Mouse (Mus musculus) heart, embryonic 16.5 days (tissue): ENCODE measurements at regions not wholly inside any gene's neighbourhood (a gene's known extent, or its start where the extent isn't known, plus 50 kb on each side); places are given as distances from the start of the nearest gene placed in this dataset.
"Not testable (repeated sequence)": the region's sequence is repeated elsewhere in the genome, so short reads cannot be mapped to it uniquely, and the experiment has no call there.

Source experiments
- ATAC-seq: fragments of 200-750 bp; cut with Nextera tagmentation; replicated peaks from 2 replicates; pipeline ENCODE4 v1.8.0; 2017; ENCODE audit warnings: moderate number of reproducible peaks; ENCODE audit not compliant: insufficient read depth, low FRiP score; ENCODE audit errors: extremely low read depth
- H3K27ac ChIP-seq: fragments of 300-500 bp; sonication (generic); 2 replicates; pipeline ENCODE4 v1.5.1; 2014; ENCODE audit warnings: mild to moderate bottlenecking, low read length, control low read depth, moderate library complexity
- H3K27me3 ChIP-seq: fragments of 300-500 bp; sonication (generic); 2 replicates; pipeline ENCODE4 v1.6.1; 2014; ENCODE audit warnings: low read length, mixed read lengths; ENCODE audit not compliant: control insufficient read depth, insufficient read depth
- H3K36me3 ChIP-seq: fragments of 300-500 bp; sonication (generic); 2 replicates; pipeline ENCODE4 v1.6.1; 2014; ENCODE audit not compliant: control insufficient read depth, insufficient read depth
- H3K4me1 ChIP-seq: fragments of 300-500 bp; sonication (generic); 2 replicates; pipeline ENCODE4 v1.6.1; 2014; ENCODE audit warnings: low read length, mixed read lengths; ENCODE audit not compliant: control insufficient read depth, insufficient read depth
- H3K4me2 ChIP-seq: fragments of 300-500 bp; sonication (generic); 2 replicates; pipeline ENCODE4 v1.6.1; 2014; ENCODE audit warnings: low read depth, mild to moderate bottlenecking, control low read depth, low read length
- H3K4me3 ChIP-seq: fragments of 300-500 bp; sonication (generic); 2 replicates; pipeline ENCODE4 v1.5.1; 2014; ENCODE audit warnings: mild to moderate bottlenecking, control low read depth, low read length
- H3K9ac ChIP-seq: fragments of 300-500 bp; sonication (generic); 2 replicates; pipeline ENCODE4 v1.6.1; 2014; ENCODE audit warnings: low read length, control low read depth
- H3K9me3 ChIP-seq: fragments of 300-500 bp; sonication (generic); replicated peaks from 2 replicates; pipeline ENCODE4 v1.6.1; 2016; ENCODE audit warnings: low read length; ENCODE audit not compliant: control insufficient read depth
- WGBS: fragments of 180-500 bp; shearing (Covaris S2); extraction: QIAGEN DNeasy Blood & Tissue Kit; methylation state at CpG from one replicate; pipeline ENCODE4 v1.1.7; 2014; 5-methylcytosine and 5-hydroxymethylcytosine counted together

DNA sequence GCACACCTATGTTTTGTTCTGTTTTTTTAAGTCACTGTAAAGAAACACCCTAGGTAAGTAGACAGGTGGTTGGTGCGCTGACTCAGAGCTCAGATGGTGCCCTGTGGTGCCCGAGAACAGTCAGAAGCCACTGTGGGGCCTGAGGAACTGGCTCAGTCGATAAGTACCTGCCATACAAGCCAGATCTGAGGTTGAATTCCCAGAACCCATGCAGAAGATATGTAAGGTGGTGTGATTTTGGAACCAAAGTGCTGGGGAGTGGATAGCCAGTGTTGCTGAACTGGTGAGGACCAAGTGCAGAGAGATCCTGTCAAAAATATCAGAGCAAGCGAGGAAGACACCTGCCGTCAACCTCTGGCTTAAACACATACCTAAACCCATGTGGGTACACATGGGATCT is 65.4 kb downstream of the Chst1 start:
- H3K4me1 ChIP-seq = no peaks in the 10 kb centered on the region
- H3K4me2 ChIP-seq = no peak overlapping the region
- no peak for ATAC-seq
- no peaks in the 10 kb centered on the region for H3K36me3 ChIP-seq
- no peak overlapping the region for H3K9ac ChIP-seq
- no peak overlapping the region for H3K27ac ChIP-seq
- no peak overlapping the region for H3K4me3 ChIP-seq
- no peaks in the 10 kb centered on the region for H3K9me3 ChIP-seq
- H3K27me3 ChIP-seq = no peaks in the 10 kb centered on the region
- 66% methylated on average over 5 of the region's 5 CpGs for WGBS

GRCm38 (mm10) chr2:92667192-92667591 is 67.7 kb downstream of the Chst1 start:
- no peak for ATAC-seq
- Histone ChIP-seq H3K4me2 (no peak overlapping the region), H3K36me3 (no peaks in the 10 kb centered on the region), H3K9me3 (no peaks in the 10 kb centered on the region), H3K4me1 (no peaks in the 10 kb centered on the region), H3K9ac (no peak overlapping the region), H3K4me3 (no peak overlapping the region), H3K27me3 (no peaks in the 10 kb centered on the region), H3K27ac (no peak overlapping the region)
- 61% methylated on average over 1 of the region's 1 CpGs for WGBS

- WGBS = 52% methylated on average over 6 of the region's 6 CpGs
Measured at GRCm38 (mm10) chr2:92667756-92668155, 68.2 kb downstream of the Chst1 start.

DNA sequence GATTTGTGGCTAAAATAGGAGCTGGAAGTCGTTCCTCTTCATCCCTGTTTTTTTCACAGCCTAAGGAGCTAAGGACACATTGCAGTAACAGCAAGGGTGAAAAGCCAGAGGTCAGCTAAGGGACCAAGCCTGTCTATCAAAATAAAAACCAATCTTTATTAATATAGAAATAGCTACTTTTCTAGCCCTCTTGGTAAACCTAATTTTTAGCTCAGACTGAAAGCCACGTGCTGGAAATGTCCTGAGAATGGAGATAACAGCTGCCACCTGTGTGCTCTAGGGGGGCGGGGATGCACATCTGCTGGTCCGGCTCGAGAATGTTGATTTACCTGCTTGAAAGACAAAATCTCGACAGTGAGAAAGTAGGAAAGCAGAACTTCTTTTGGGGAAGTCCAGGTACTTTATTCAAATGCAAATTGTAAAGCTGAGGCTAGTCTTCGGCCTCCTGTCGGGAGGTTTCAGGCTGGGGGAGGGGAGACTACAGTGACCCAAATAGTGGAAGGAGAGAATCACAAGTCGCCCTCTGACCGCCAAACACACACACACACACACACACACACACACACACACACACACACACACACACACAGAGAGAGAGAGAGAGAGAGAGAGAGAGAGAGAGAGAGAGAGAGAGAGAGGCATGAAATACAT is 70.0 kb downstream of the Chst1 start:
- not testable (repeated sequence) for H3K4me3 ChIP-seq, H3K9me3 ChIP-seq, H3K4me2 ChIP-seq, H3K36me3 ChIP-seq, H3K9ac ChIP-seq, H3K4me1 ChIP-seq, H3K27me3 ChIP-seq, ATAC-seq, H3K27ac ChIP-seq
- 55% methylated on average over 9 of the region's 10 CpGs for WGBS

More at GRCm38 (mm10) chr2:92667756-92668155, 68.2 kb downstream of the Chst1 start:
- no peak for ATAC-seq
- no peak overlapping the region for H3K4me3 ChIP-seq
- H3K27ac ChIP-seq = no peak overlapping the region
- H3K4me2 ChIP-seq = no peak overlapping the region
- H3K27me3 ChIP-seq = no peaks in the 10 kb centered on the region
- no peaks in the 10 kb centered on the region for H3K4me1 ChIP-seq
- no peaks in the 10 kb centered on the region for H3K9me3 ChIP-seq
- H3K9ac ChIP-seq = no peak overlapping the region
- H3K36me3 ChIP-seq = no peaks in the 10 kb centered on the region

- H3K9ac ChIP-seq = no peak overlapping the region
- H3K27ac ChIP-seq = no peak overlapping the region
- no peaks in the 10 kb centered on the region for H3K27me3 ChIP-seq
- no peak overlapping the region for H3K4me3 ChIP-seq
- no peaks in the 10 kb centered on the region for H3K4me1 ChIP-seq
- no peak for ATAC-seq
- 36% methylated on average over 5 of the region's 5 CpGs for WGBS
- no peaks in the 10 kb centered on the region for H3K36me3 ChIP-seq
- H3K4me2 ChIP-seq = no peak overlapping the region
- H3K9me3 ChIP-seq = no peaks in the 10 kb centered on the region
Measured at GRCm38 (mm10) chr2:92671586-92671985, 72.1 kb downstream of the Chst1 start.

GRCm38 (mm10) chr2:92672106-92672505 is 72.6 kb downstream of the Chst1 start:
- Histone ChIP-seq H3K9ac (no peak overlapping the region), H3K27ac (no peak overlapping the region), H3K36me3 (no peaks in the 10 kb centered on the region), H3K27me3 (no peaks in the 10 kb centered on the region), H3K9me3 (no peaks in the 10 kb centered on the region), H3K4me2 (no peak overlapping the region), H3K4me3 (no peak overlapping the region), H3K4me1 (no peaks in the 10 kb centered on the region)
- 62% methylated on average over 4 of the region's 4 CpGs for WGBS
- no peak for ATAC-seq

GRCm38 (mm10) chr2:92673064-92673813 is 73.7 kb downstream of the Chst1 start:
- no peak for ATAC-seq
- Histone ChIP-seq H3K4me1 (no peaks in the 10 kb centered on the region), H3K9me3 (no peaks in the 10 kb centered on the region), H3K9ac (no peak overlapping the region), H3K4me3 (no peak overlapping the region), H3K36me3 (no peaks in the 10 kb centered on the region), H3K27ac (no peak overlapping the region), H3K4me2 (no peak overlapping the region), H3K27me3 (no peaks in the 10 kb centered on the region)
- WGBS = 74% methylated on average over 9 of the region's 9 CpGs

DNA sequence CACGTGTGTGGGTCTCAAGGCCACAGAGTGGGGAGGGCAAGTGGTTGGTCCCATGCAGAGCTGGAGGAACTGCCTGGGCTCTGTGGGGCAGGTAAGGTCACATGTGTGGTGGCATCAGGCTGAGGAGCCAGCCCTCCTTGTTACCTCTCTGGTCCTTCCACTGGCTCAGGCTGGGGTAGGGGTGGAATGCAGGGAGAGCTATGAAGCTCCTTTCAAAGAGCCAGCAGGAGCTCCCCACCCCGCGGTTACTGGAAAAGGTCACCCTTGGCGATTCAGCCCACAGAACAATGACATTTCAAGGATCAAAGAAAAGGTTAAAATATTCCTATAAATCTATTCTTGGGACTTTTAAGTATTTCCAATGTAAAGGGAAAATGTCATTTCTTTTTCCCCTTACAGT is 74.4 kb downstream of the Chst1 start:
- Histone ChIP-seq H3K27ac (no peak overlapping the region), H3K4me2 (no peak overlapping the region), H3K4me3 (no peak overlapping the region), H3K36me3 (no peaks in the 10 kb centered on the region), H3K9ac (no peak overlapping the region), H3K9me3 (no peaks in the 10 kb centered on the region), H3K27me3 (no peaks in the 10 kb centered on the region), H3K4me1 (no peaks in the 10 kb centered on the region)
- no peak for ATAC-seq
- WGBS = 29% methylated on average over 4 of the region's 4 CpGs

DNA sequence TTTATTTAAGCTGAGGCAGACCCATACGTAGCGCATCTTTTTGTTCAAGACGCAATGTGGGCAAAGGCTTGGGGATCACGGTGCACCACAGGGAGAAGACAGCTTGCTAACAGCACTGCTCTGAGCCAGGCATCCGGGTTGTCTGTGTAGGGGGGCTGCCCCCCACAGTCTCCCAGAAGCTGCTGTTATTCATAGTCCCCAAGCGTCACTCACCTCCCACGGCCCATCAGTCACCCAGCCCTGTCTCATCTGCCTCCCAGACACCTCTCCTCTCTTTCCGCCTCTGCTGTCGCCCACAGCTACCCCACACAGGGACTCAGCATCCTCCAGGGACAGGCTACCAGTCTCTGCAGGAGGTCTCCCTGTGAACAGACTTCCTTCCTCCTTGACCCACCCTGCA is 75.7 kb downstream of the Chst1 start:
- H3K4me1 ChIP-seq = no peaks in the 10 kb centered on the region
- no peaks in the 10 kb centered on the region for H3K9me3 ChIP-seq
- H3K27ac ChIP-seq = no peak overlapping the region
- H3K4me2 ChIP-seq = no peak overlapping the region
- H3K36me3 ChIP-seq = no peaks in the 10 kb centered on the region
- 46% methylated on average over 9 of the region's 9 CpGs for WGBS
- no peaks in the 10 kb centered on the region for H3K27me3 ChIP-seq
- no peak for ATAC-seq
- no peak overlapping the region for H3K4me3 ChIP-seq
- H3K9ac ChIP-seq = no peak overlapping the region
